Mouse (Mus musculus): Measurements from ENCODE around the gene Rfxap. TPM values are rescaled to one million over a fixed set of nuclear protein-coding genes. Genes with fewer than 3 reads are reported as not detected.
A peak's percentile ranks its signal among the peaks of the same experiment; 100 is the strongest.

Gene Rfxap
- polyA plus RNA-seq, 1 experiment from 2014 or later: 12.8 TPM

DNA sequence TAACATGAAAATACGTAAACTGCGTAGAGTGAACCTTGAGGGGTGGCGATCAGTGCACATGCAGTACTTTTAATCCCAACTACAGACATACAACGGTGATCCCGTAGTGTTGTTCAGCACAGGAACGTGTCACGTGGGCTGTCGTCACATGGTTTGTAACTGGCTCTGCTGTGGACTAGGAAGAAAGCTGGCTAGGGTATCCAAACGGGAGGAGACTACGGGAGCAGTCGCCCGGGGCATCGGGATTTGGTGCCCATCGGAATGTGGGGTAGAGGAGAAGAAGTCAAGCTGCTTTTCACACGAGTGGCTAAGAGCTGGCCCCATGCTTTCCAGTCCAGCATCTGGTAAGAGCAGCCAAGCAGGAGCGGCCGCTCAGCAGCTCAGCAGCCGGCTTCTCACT is 43.2 kb downstream of the Rfxap start:
- no peak overlapping the region for H3K27ac ChIP-seq (ENCODE audit: low read depth)
- no peaks in the 10 kb centered on the region for H3K27me3 ChIP-seq (ENCODE audit: insufficient read depth, low read length)
- ATAC-seq (no peak), DNase-seq (no peak)
- H3K4me1 ChIP-seq (ENCODE audit: insufficient read depth): no peaks in the 10 kb centered on the region
- H3K4me3 ChIP-seq (ENCODE audit: low read depth, low read length): no peak overlapping the region
- no peak overlapping the region for H3K9ac ChIP-seq (replicated peaks)
- no peak overlapping the region for H3K4me2 ChIP-seq (ENCODE audit: low read depth, low read length)
- WGBS (ENCODE audit: insufficient replicate concordance): 83% methylated on average over 18 of the region's 18 CpGs
- H3K9me3 ChIP-seq (ENCODE audit: low read length): no peaks in the 10 kb centered on the region
- no peaks in the 10 kb centered on the region for H3K36me3 ChIP-seq (replicated peaks; ENCODE audit: insufficient read depth, low read length)
- TF ChIP-seq CTCF (IDR thresholded peaks at IDR 0.05; ENCODE audit: low read depth) (no peak), EP300 (IDR thresholded peaks at IDR 0.05; ENCODE audit: low read depth) (no peak)

DNA sequence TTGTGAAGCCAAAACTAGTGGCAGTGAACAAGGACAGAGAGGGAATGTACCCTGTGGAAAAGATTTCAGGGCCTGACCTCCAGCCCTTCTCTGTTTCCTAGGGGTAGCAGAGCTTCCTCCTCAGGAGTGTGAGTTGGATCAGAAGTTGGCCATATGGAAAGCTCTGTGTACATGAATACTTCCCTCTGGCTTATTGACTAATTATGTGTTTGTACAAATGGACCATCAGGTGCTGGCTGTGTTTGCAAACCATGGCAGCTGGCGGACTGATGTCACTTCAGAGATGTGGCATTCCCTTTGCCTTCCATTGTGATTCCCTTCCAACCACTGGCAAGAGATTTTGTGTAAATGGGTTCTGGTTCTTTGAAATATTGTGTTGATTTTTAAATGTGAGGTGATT is 46.3 kb downstream of the Rfxap start:
- TF ChIP-seq EP300 (IDR thresholded peaks at IDR 0.05; ENCODE audit: low read depth) (no peak), CTCF (IDR thresholded peaks at IDR 0.05; ENCODE audit: low read depth) (no peak)
- 67% methylated on average over 1 of the region's 1 CpGs for WGBS (ENCODE audit: insufficient replicate concordance)
- DNase-seq: no peak

DNA sequence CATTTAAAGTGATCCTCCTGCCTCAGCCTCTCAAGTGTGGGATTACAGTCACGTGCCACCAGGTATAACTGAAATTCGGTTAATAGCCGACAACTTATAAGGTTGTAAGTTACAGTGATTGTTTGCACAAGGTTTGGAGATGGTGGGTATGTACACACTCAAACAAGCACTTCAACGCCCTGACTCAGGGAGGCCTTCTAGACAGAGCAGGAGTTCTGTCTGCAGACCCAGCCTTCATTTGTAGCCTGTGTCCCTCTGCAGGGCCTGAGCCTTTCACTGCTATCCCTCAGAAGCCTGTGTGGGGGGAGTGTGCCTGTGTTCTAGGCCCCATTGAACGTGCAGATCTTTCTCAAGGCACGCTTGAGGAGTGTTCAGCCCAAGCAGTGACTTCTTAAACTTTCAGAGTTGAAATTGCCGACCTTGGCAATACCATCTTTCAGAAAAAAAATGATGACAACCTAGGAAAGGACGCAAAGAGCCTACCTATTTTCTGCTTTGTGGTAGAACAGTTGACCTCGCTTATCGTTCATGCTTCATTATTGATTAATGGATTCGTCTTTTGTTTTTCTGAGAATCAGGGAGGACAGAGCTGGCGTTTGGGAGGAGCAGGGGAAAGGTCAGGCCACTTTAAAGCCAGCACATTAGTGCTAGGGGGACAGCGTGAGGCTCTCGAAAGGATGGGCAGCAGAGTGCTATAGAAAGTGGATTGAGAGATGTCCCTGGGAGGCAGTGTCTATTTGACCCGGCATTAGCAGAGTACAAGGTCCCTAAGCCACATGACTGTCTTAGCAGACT is 47.1 kb downstream of the Rfxap start:
- Histone ChIP-seq H3K4me2 (ENCODE audit: low read depth, low read length) (no peak overlapping the region), H3K9me3 (ENCODE audit: low read length) (no peaks in the 10 kb centered on the region), H3K4me3 (ENCODE audit: low read depth, low read length) (no peak overlapping the region), H3K36me3 (replicated peaks; ENCODE audit: insufficient read depth, low read length) (no peaks in the 10 kb centered on the region), H3K4me1 (ENCODE audit: insufficient read depth) (peaks cover 3% of the 10 kb centered on the region; the same call in 1 of the 2 replicates), H3K9ac (replicated peaks) (no peak overlapping the region), H3K27ac (ENCODE audit: low read depth) (peak overlapping the region; percentile 88), H3K27me3 (ENCODE audit: insufficient read depth, low read length) (peaks cover 8% of the 10 kb centered on the region; the same call in 1 of the 2 replicates)
- TF ChIP-seq EP300 (IDR thresholded peaks at IDR 0.05; ENCODE audit: low read depth) (peak; percentile 68), CTCF (IDR thresholded peaks at IDR 0.05; ENCODE audit: low read depth) (no peak)
- ATAC-seq (peak; percentile 84), DNase-seq (no peak)
- 61% methylated on average over 15 of the region's 15 CpGs for WGBS (ENCODE audit: insufficient replicate concordance)

More for the DNA sequence above, 46.3 kb downstream of the Rfxap start:
- H3K4me1 ChIP-seq (ENCODE audit: insufficient read depth): peaks cover 3% of the 10 kb centered on the region; the same call in 1 of the 2 replicates
- H3K9me3 ChIP-seq (ENCODE audit: low read length): no peaks in the 10 kb centered on the region
- ATAC-seq: peak; percentile 61
- no peak overlapping the region for H3K4me2 ChIP-seq (ENCODE audit: low read depth, low read length)
- H3K36me3 ChIP-seq (replicated peaks; ENCODE audit: insufficient read depth, low read length): no peaks in the 10 kb centered on the region
- peak overlapping the region; percentile 88 for H3K27ac ChIP-seq (ENCODE audit: low read depth)
- H3K4me3 ChIP-seq (ENCODE audit: low read depth, low read length): no peak overlapping the region
- H3K9ac ChIP-seq (replicated peaks): no peak overlapping the region
- H3K27me3 ChIP-seq (ENCODE audit: insufficient read depth, low read length): peaks cover under 1% of the 10 kb centered on the region; the same call in 1 of the 2 replicates

DNA sequence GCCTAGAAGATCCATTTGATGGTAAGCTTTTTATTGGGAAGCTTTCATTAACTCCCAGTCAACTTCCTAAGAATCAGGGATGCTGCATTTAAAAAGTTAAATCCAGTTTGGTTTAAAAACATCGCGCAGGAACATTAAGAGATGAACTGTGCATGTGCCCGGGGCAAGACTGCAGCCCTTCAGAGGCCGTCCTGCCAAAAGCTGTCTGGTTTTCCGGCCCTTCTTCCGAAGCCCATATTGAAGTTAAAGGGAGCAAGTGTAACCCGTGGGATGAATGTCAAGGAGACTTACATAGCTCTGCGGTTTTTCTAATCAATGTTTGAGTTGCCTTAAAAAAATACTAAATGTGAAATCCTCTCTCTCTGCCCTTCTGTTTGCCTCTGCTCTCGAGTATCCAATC is 48.4 kb downstream of the Rfxap start:
- no peak overlapping the region for H3K4me2 ChIP-seq (ENCODE audit: low read depth, low read length)
- no peak overlapping the region for H3K9ac ChIP-seq (replicated peaks)
- peaks cover 5% of the 10 kb centered on the region; the same call in 1 of the 2 replicates for H3K4me1 ChIP-seq (ENCODE audit: insufficient read depth)
- WGBS (ENCODE audit: insufficient replicate concordance): 75% methylated on average over 9 of the region's 9 CpGs
- H3K9me3 ChIP-seq (ENCODE audit: low read length): no peaks in the 10 kb centered on the region
- peaks cover 14% of the 10 kb centered on the region for H3K27me3 ChIP-seq (ENCODE audit: insufficient read depth, low read length)
- no peak overlapping the region for H3K4me3 ChIP-seq (ENCODE audit: low read depth, low read length)
- no peak overlapping the region for H3K27ac ChIP-seq (ENCODE audit: low read depth)
- no peaks in the 10 kb centered on the region for H3K36me3 ChIP-seq (replicated peaks; ENCODE audit: insufficient read depth, low read length)
- TF ChIP-seq CTCF (IDR thresholded peaks at IDR 0.05; ENCODE audit: low read depth) (no peak), EP300 (IDR thresholded peaks at IDR 0.05; ENCODE audit: low read depth) (no peak)
- no peak for ATAC-seq
- no peak for DNase-seq

DNA sequence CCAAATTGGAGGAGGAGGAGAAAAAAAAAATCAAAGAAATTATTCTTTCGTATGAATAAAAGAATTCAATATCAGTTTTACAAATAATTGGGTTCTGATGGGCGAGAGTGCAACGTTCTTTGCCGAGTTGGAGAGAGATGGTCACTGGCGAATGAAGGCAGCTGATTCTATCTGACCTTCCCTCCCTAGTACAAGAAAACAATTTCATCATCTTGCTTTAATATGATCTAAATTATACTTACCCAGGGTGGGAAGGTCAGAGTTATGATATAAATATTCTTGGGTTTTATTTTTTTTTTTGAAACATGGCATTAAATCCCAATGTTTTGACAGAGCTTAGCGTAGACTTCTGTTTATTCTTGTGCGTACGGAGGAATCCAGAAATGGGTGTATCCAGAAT is 50.1 kb downstream of the Rfxap start:
- Histone ChIP-seq H3K36me3 (replicated peaks; ENCODE audit: insufficient read depth, low read length) (no peaks in the 10 kb centered on the region), H3K27ac (ENCODE audit: low read depth) (0 out of 2 replicates have a peak overlapping the region, but pooled peaks have one; percentile 23), H3K9ac (replicated peaks) (no peak overlapping the region), H3K27me3 (ENCODE audit: insufficient read depth, low read length) (peaks cover 15% of the 10 kb centered on the region), H3K4me3 (ENCODE audit: low read depth, low read length) (0 out of 2 replicates have a peak overlapping the region, but pooled peaks have one; percentile 63), H3K4me2 (ENCODE audit: low read depth, low read length) (peak overlapping the region; percentile 82), H3K9me3 (ENCODE audit: low read length) (no peaks in the 10 kb centered on the region), H3K4me1 (ENCODE audit: insufficient read depth) (peaks cover 5% of the 10 kb centered on the region; the same call in 1 of the 2 replicates)
- 79% methylated on average over 8 of the region's 8 CpGs for WGBS (ENCODE audit: insufficient replicate concordance)
- no peak for DNase-seq
- no peak for ATAC-seq
- TF ChIP-seq CTCF (IDR thresholded peaks at IDR 0.05; ENCODE audit: low read depth) (no peak), EP300 (IDR thresholded peaks at IDR 0.05; ENCODE audit: low read depth) (no peak)

DNA sequence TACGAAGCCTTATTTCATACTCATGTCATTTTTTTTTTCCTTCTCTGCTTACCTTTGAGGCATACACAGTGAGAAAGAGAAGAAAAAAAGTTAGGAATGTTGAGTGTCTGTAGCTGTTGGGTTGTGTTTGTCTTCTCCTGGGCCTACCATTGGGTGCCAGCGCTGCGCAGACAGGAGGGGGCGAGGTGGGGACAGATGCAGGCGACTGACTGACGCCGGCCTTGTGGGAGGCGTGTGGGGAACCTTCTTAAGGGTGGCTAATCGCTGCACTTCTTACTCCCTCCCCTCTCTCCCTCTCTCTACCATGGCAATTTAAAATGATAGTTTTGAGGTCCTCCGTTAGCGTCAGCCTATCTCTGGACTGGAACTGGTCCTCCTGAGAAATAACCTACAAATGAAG is 51.5 kb downstream of the Rfxap start:
- 6% methylated on average over 11 of the region's 11 CpGs for WGBS (ENCODE audit: insufficient replicate concordance)
- Histone ChIP-seq H3K9me3 (ENCODE audit: low read length) (peaks cover 3% of the 10 kb centered on the region; the same call in 1 of the 2 replicates), H3K9ac (replicated peaks) (peak overlapping the region; percentile 71), H3K27me3 (ENCODE audit: insufficient read depth, low read length) (peaks cover 15% of the 10 kb centered on the region), H3K4me3 (ENCODE audit: low read depth, low read length) (peak overlapping the region; percentile 63), H3K36me3 (replicated peaks; ENCODE audit: insufficient read depth, low read length) (no peaks in the 10 kb centered on the region), H3K27ac (ENCODE audit: low read depth) (peak overlapping the region; percentile 75), H3K4me2 (ENCODE audit: low read depth, low read length) (peak overlapping the region; percentile 82), H3K4me1 (ENCODE audit: insufficient read depth) (peaks cover 5% of the 10 kb centered on the region; the same call in 1 of the 2 replicates)
- peak; percentile 41 for DNase-seq
- 0 out of 2 replicates have a peak, but pooled peaks have one; percentile 11 for TF ChIP-seq CTCF (IDR thresholded peaks at IDR 0.05; ENCODE audit: low read depth)
- TF ChIP-seq EP300 (IDR thresholded peaks at IDR 0.05; ENCODE audit: low read depth): no peak
- ATAC-seq: peak; percentile 46; the same call in 1 of the 2 replicates
